Mouse (Mus musculus) lung, adult 2 months (tissue): Measurements from ENCODE around the gene Slc38a6.

Experiments used
- CTCF ChIP-seq: fragments of 200-500 bp; IDR thresholded peaks from 2 replicates; pipeline ENCODE4 v1.5.1; 2011; ENCODE audit warnings: mild to moderate bottlenecking, low read length, control low read depth; ENCODE audit not compliant: insufficient read depth
- POLR2A ChIP-seq: fragments of 200-500 bp; IDR thresholded peaks from 2 replicates; pipeline ENCODE4 v1.6.1; 2011; ENCODE audit warnings: low read depth, mild to moderate bottlenecking, control low read depth, low read length, borderline replicate concordance; ENCODE audit errors: extremely low read depth

GRCm38 (mm10) chr12:73304636-73305035 lies 18.1 kb downstream of the Slc38a6 start:
- no peak for TF ChIP-seq CTCF
- TF ChIP-seq POLR2A, result no peak
